Mouse (Mus musculus): ENCODE results near the gene Lsm14b. TPM values are rescaled to one million over a fixed set of nuclear protein-coding genes. Genes with fewer than 3 reads are reported as not detected.

Lsm14b gene
- total RNA-seq, 2 experiments from 2014 or later = 46.2 to 48.3 TPM

DNA sequence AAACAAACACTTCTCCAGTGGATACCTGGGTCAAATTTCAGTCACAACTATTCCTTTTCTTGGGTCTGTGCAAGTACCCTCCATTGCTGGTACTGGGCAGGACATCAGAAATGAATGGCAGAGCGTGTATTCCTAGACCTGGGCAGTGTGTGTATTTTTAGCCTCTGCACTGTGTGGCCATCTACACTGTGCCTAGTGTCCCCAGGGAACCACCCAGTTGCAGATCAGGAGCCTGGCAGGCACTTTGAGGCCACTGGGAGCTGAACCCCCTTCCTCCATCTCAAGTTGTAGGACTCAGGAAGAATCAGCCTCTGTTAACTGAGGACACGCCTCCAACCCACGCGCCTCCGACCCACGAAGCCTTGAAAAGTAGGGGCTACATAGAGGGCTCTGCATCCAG lies 2.0 kb upstream of the Lsm14b start:
- H3K27ac ChIP-seq = peak overlapping the region; percentile 96
- intact Hi-C loops (cut with DNase I) = loop anchor here (5.0 kb wide), 1 partner anchor 95 kb away; the partner anchor contains the start of gene Osbpl2
- no peak overlapping the region for H3K4me3 ChIP-seq
- DNase-seq = peak; percentile 57
- no peak for TF ChIP-seq CTCF (IDR thresholded peaks at IDR 0.05)

DNA sequence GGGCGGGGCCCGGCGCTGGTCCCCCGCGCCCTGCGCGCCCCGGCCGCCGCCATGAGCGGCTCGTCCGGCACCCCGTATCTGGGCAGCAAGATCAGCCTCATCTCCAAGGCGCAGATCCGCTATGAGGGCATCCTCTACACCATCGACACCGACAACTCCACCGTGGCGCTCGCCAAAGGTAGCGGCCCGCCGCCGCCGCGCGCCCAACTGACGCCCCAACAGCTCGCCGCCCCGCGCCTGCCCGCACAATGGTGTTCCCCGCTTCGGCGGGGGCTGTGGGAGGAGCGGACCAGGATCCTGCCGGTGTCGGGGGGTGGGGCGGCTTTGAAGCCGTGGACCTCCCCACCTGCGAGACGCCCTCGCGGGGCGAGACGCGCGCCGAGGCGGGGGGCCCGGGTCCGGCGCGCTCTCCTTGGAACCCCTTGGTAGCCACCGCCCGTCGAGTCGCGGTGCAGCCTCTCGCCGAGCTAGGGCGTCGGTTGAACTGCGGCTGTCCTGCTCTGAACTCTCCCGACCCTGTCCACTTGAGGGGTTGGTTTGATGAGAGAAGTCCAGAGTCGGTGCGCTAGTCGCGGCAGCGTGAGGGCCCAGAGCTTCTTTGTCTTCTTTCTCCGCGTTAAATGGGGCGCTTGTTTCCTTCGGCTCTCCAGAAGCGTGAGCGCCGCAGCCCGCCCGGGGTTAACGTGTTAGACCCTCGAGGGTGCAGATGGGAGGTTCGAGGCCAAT lies 511 bp downstream of the Lsm14b start:
- intact Hi-C loops (cut with DNase I) = no loop called here
- no peak for TF ChIP-seq CTCF (IDR thresholded peaks at IDR 0.05)
- Histone ChIP-seq H3K27ac (peak overlapping the region; percentile 96), H3K4me3 (peak overlapping the region; percentile 97)
- peak; percentile 68 for DNase-seq

DNA sequence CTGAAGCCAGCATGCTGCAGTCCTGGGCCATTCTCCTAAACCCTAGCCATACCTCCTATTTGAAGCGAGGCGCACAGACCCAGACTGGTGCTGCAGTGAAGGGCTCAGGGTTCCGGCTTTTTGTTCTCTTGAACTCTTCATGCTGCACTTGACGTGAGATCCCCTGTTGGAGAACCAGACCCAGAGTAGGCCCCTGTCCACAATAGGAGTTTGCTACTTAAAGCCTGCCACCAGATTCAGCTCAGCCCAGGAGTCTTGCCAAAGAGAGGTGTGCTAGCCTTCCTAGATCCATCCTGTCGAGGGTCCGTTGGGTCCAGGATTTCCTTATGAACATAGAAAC lies 1.0 kb downstream of the Lsm14b start:
- peak overlapping the region; percentile 97 for H3K4me3 ChIP-seq
- intact Hi-C loops (cut with DNase I) = loop anchor here (2.0 kb wide), 1 partner anchor 15 kb away; no protein-coding TSS in a partner anchor
- peak overlapping the region; percentile 96 for H3K27ac ChIP-seq
- TF ChIP-seq CTCF (IDR thresholded peaks at IDR 0.05) = no peak
- DNase-seq = no peak

DNA sequence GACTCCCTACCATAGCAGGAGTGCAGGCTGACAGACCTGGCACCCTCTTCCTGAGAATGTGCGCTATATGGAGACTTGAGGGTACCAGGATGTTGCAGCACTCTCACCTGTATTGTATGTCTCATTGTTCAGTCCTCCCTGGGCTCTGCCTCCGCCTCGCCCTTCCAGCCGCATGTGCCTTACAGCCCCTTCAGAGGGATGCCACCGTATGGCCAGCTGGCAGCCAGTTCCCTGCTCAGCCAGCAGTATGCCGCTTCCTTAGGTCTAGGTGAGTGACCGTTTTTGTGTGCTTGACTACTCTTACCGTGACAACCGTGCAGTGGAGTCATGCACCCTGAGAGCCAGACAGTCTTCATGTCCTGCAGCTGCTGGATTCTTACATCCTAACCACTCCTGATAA lies 3.0 kb downstream of the Lsm14b start:
- TF ChIP-seq CTCF (IDR thresholded peaks at IDR 0.05) = no peak
- no peak for DNase-seq
- intact Hi-C loops (cut with DNase I) = loop anchor here (2.0 kb wide), 1 partner anchor 13 kb away; no protein-coding TSS in a partner anchor
- Histone ChIP-seq H3K27ac (no peak overlapping the region), H3K4me3 (no peak overlapping the region)

DNA sequence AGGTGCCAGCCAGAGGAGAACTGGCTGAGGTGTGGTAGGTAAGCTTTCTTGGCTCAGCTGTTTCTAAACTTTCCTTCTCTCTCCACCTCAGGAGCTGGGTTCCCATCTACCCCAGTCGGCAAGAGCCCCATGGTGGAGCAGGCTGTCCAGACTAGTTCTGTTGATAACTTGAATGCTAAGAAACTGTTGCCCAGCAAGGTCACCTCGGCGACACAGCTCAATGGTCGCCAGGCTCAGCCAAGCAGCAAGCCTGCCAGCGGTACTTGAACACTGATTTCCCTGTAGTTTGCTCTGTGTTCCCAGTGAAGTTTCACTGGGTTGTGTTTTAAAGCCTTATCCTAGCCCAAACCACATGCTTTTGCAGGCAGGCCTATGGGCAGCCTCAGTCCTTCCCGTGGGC lies 6.5 kb downstream of the Lsm14b start:
- Histone ChIP-seq H3K27ac (no peak overlapping the region), H3K4me3 (no peak overlapping the region)
- no peak for DNase-seq
- intact Hi-C loops (cut with DNase I) = no loop called here
- TF ChIP-seq CTCF (IDR thresholded peaks at IDR 0.05) = no peak

DNA sequence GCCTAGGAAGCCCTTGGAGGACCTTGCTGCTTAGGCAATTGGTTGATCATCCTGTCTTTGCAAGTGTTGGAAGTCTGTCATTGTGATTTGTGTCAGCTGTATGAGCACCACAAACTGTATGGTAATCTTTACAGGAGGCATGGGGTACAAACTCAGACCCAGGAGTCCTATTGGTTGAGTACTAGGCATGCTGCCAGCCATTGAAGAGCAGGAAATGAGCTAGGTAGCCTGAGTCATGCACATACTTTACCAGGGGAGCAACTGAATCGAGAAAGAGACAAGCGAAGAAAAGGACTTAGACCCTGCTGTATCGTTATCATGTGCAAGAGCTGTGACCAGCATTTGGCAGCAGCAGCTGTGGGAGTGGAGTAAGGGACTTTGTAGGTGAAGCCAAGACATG lies 8.1 kb downstream of the Lsm14b start:
- intact Hi-C loops (cut with DNase I) = no loop called here
- Histone ChIP-seq H3K4me3 (no peak overlapping the region), H3K27ac (no peak overlapping the region)
- DNase-seq = no peak
- no peak for TF ChIP-seq CTCF (IDR thresholded peaks at IDR 0.05)

DNA sequence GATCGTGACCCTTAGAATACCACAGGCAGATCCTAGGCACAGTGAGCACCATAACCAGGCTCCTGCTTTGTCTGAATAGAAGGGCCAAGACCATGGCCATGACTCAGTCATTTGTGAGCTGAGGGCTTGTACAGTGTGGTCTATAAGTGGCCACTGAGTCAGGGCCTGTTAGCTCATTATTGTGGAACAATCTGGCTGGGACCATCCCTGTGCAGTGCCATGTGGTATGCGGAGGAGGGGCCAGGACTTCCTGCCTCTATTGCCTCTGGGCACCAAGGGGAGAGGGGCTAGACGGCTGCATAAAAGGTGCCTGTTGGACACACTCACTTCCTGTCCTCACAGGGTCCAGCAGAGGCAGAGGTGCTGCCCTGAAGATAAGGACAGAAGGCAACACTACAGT lies 9.2 kb downstream of the Lsm14b start:
- no peak overlapping the region for H3K4me3 ChIP-seq
- intact Hi-C loops (cut with DNase I) = no loop called here

DNA sequence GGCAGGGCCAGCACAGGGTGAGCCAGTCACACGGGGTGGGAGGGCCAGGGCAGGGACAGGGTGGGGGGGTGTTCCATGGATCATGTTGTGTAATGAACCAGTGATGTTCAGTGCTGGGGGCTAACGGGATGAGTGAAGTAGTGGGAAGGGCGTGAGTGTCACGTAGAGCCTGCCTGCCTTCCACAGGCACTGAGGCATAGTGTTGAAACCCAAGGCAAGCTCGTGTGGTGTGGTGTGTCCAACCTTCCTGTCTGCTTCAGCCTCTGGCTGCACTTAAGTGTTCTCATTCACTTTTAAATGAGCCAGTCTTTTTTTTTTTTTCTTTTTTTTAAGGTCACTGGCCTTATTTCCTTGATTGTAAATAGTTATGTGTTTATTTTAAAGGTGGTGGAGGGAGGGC lies 10.0 kb downstream of the Lsm14b start:
- no peak for TF ChIP-seq CTCF (IDR thresholded peaks at IDR 0.05)
- H3K27ac ChIP-seq = no peak overlapping the region
- no peak for DNase-seq
- no peak overlapping the region for H3K4me3 ChIP-seq
- intact Hi-C loops (cut with DNase I) = no loop called here

More for the DNA sequence above, 9.2 kb downstream of the Lsm14b start:
- TF ChIP-seq CTCF (IDR thresholded peaks at IDR 0.05) = no peak
- DNase-seq = no peak
- no peak overlapping the region for H3K27ac ChIP-seq

DNA sequence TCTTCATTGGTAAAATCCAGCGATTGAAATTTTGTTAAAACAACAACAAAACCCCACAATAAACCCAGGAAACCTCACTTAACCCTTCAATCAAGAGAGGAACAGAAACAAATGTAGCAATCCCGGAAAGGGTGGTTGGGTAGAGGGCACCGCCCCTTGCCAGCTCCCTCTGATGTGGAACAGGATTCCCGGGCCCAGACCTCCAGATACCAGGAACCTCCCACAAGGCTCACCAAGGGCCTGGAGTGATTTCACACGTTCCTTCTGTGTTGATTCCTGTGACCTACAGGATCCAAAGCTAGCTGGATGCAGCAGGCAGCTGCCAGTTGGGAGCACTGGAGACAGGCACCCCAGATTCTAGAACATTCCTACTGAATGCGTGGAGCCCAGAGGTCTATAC lies 15.6 kb downstream of the Lsm14b start:
- no peak overlapping the region for H3K27ac ChIP-seq
- DNase-seq = no peak
- H3K4me3 ChIP-seq = peak overlapping the region; percentile 93
- no peak for TF ChIP-seq CTCF (IDR thresholded peaks at IDR 0.05)
- intact Hi-C loops (cut with DNase I) = loop anchor here (2.0 to 5.0 kb wide), 2 partner anchors 14 to 63 kb away; partner anchors contain the start of gene Taf4

DNA sequence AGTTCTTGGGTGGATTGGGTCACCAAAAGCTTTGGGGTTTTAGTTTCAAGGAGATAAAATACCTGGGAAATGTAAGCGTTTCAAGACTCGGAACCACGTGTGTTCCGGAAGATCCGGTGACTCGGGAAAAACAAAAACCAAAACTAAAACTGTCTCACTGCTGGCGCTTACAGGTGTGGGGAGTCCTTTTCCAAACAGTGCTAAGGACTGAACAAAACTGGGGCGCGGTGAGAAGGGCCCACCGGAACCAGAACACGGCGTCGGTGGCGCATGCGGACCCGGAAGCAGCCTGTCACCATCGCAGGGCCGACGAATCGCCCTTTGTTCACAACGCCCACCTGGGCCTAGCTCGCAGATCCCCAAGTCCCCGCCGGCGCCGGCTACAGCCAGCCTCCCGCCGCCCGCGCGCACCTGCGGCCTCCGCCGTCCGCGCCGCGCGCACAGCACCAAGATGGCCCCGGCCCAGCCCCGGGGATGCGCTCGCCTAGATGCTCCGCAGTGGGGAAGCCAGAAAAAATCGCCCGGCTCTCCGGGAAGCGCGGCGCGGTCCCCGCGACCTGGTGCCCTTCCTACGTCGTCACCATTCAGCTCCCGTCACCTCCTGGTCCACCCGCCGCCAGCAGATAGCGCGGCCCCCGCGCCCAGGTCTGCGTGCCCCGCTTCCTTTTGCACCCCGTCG lies 16.9 kb downstream of the Lsm14b start:
- DNase-seq = peak; percentile 68
- peak overlapping the region; percentile 93 for H3K4me3 ChIP-seq
- TF ChIP-seq CTCF (IDR thresholded peaks at IDR 0.05) = no peak
- intact Hi-C loops (cut with DNase I) = loop anchor here (2.0 to 5.0 kb wide), 2 partner anchors 15 to 64 kb away; partner anchors contain the start of gene Taf4
- peak overlapping the region; percentile 98 for H3K27ac ChIP-seq

DNA sequence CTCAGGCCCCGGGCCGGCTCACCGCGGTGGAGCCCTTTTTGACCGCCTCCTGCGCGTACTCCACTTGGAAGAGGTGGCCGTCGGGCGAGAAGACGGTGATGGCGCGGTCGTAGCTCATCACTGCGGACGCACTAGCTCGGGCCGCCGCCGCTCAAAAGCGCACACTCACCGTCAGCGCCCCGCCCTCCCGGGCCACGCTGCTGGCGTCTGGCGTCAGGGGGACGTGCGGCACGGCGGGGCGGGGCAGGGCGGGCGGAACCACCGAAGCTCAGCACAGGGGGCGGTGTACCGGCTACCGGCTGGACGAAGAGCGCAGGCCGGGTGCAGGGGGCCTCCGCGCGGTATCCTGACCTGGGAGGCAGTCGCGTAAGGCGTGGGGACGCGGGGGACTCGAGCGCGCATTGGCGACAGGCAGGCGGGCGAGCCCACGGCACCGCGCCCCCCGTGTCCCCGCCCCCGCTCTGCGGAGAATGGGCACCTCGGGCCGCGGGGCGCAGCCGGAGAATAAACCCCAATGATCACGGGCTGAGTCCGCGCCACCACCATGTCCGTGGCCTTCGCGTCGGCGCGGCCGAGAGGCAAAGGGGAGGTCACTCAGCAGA lies 17.6 kb downstream of the Lsm14b start, which contains the start of the genes Psma7 and Ss18l1:
Gene Psma7, minus strand, starts transcription at position 178 of the 602 bp plus-strand sequence.
Gene Ss18l1, plus strand, starts transcription at position 254 of the 602 bp plus-strand sequence.
- intact Hi-C loops (cut with DNase I) = loop anchor here (5.0 kb wide), 1 partner anchor 65 kb away; the partner anchor contains the start of gene Taf4
- TF ChIP-seq CTCF (IDR thresholded peaks at IDR 0.05) = peak; percentile 42
- Histone ChIP-seq H3K4me3 (peak within 1 kb of the TSS; percentile 93), H3K27ac (peak within 1 kb of the TSS; percentile 98)
- peak; percentile 95 for DNase-seq

DNA sequence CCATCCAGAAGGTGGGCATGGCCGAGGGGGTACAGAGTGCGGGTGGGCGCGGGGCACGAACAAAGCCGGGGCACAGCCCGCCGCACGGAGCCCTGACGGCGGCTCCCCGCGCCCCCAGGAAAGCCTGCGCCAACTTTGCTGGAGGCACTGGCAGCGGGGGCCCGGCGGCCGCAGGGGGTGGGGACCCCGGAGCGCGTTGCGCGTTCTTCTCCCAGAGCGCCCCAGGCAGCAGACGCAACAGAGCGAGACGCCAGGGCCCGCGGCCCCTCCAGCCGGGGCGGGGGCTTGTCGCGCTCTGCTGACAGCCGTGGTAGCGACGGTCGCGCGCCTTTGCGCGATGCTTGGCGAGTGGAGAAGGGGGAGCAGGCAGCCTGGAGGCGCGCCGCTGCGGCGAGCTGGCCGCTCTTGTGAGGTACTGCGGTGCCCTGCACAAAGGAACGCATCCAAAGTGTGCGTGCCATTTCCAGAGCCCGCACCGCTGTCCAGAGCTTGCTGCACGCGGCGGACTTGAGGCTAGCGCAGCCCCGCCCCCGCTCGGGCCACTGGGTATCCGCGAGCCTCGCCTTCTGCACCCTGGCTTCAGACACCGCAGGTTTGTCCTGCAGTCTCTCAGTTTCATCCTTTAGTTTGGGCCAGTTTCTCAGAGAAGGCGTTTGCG lies 18.2 kb downstream of the Lsm14b start:
- Histone ChIP-seq H3K4me3 (peak overlapping the region; percentile 93), H3K27ac (peak overlapping the region; percentile 98)
- intact Hi-C loops (cut with DNase I) = loop anchor here (5.0 kb wide), 1 partner anchor 66 kb away; the partner anchor contains the start of gene Taf4
- peak; percentile 72 for DNase-seq
- no peak for TF ChIP-seq CTCF (IDR thresholded peaks at IDR 0.05)

Data from gastrocnemius, adult 2 months (tissue).